Mouse (Mus musculus) neural tube, embryonic 13.5 days (tissue): Measurements from ENCODE around the gene Scrg1. TPM values are rescaled to one million over a fixed set of nuclear protein-coding genes. Genes with fewer than 3 reads are reported as not detected.

Experiments
- ATAC-seq: fragments of 200-750 bp; cut with Nextera tagmentation; 2 replicates; pipeline ENCODE4 v1.8.0; 2017; ENCODE audit warnings: low read depth, mild to moderate bottlenecking, moderate TSS enrichment, moderate library complexity
- H3K27ac ChIP-seq: fragments of 300-500 bp; sonication (generic); replicated peaks from 2 replicates; pipeline ENCODE4 v1.5.1; 2015; ENCODE audit warnings: moderate library complexity, mild to moderate bottlenecking, inconsistent platforms
- H3K27me3 ChIP-seq: fragments of 300-500 bp; sonication (generic); 2 replicates; pipeline ENCODE4 v1.6.1; 2015; ENCODE audit warnings: mild to moderate bottlenecking, inconsistent platforms
- H3K36me3 ChIP-seq: fragments of 300-500 bp; sonication (generic); 2 replicates; pipeline ENCODE4 v1.6.1; 2015; ENCODE audit warnings: mild to moderate bottlenecking, inconsistent platforms
- H3K4me1 ChIP-seq: fragments of 300-500 bp; sonication (generic); replicated peaks from 2 replicates; pipeline ENCODE4 v1.6.1; 2015; ENCODE audit warnings: inconsistent platforms
- H3K4me2 ChIP-seq: fragments of 300-500 bp; sonication (generic); 2 replicates; pipeline ENCODE4 v1.6.1; 2015; ENCODE audit warnings: inconsistent platforms, mild to moderate bottlenecking, moderate library complexity
- H3K4me3 ChIP-seq: fragments of 300-500 bp; sonication (generic); 2 replicates; pipeline ENCODE4 v1.5.1; 2015; ENCODE audit warnings: mild to moderate bottlenecking, inconsistent platforms
- H3K9ac ChIP-seq: fragments of 300-500 bp; sonication (generic); 2 replicates; pipeline ENCODE4 v1.6.1; 2015; ENCODE audit warnings: moderate library complexity, mild to moderate bottlenecking, inconsistent platforms
- H3K9me3 ChIP-seq: fragments of 300-500 bp; sonication (generic); 2 replicates; pipeline ENCODE4 v1.6.1; 2016; ENCODE audit warnings: inconsistent platforms
- WGBS: fragments of 180-500 bp; shearing (Covaris S2); methylation state at CpG from one replicate; pipeline ENCODE4 v1.1.7; 2015; 5-methylcytosine and 5-hydroxymethylcytosine counted together
- polyA plus RNA-seq: library from polyadenylated mRNA; unstranded; fragments of >200 nt; fragmentation: Nextera tagmentation; extraction: Ambion mirVana; gene quantifications from 2 replicates; pipeline ENCODE4 v1.2.1, GENCODE M21; 2015

The Scrg1 gene
- 2.3 and 2.9 TPM in 2 replicates for polyA plus RNA-seq

DNA sequence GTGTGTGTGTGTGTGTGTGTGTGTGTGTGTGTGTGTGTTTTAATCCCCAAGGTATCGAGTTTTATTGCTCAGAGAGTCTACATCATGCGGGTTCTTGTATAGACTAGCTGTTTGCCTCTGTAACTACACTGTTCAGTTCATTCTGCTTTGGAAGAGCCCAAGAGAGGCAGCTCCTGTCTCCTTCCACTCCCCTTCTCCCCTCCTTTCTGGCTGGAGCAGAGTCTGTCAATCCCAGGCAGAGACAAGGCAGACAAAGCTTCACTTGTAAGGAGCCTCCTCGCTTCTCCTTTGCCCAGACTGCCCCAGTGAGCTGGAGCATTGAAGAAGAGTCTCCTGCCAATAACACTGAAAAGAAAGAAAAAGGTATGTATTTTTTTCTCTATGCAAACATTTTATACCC, at the start of gene Scrg1:
Scrg1 (plus strand) TSS at position 159 of the 400 bp plus-strand sequence.
- WGBS, result 76% methylated on average over 3 of the region's 3 CpGs
- no peak within 1 kb of the TSS for H3K4me2 ChIP-seq

DNA sequence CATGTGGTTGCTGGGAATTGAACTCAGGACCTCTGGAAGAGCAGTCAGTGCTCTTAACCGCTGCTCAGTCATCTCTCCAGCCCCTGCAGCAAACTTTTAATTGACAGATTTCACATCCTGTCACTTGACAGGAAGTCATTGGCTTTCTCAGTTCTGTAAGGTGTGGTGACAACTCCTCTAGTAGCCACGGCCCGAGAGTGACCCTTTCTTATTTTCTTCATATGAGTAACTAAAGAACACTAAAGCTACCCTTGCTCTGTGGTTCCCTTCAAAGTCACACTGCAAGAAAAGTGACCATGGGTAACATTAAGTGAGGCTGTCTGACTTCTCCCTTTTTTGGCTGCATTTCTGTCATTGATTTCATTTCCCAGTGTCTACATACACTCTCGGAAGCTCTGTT, 49.4 kb upstream of the Scrg1 start:
- no peak overlapping the region for H3K9ac ChIP-seq
- no peak for ATAC-seq
- no peak overlapping the region for H3K4me2 ChIP-seq
- peaks cover 27% of the 10 kb centered on the region for H3K4me1 ChIP-seq
- H3K27me3 ChIP-seq, result peaks cover 47% of the 10 kb centered on the region
- H3K9me3 ChIP-seq, result no peaks in the 10 kb centered on the region
- no peaks in the 10 kb centered on the region for H3K36me3 ChIP-seq
- H3K4me3 ChIP-seq, result no peak overlapping the region
- no peak overlapping the region for H3K27ac ChIP-seq
- 88% methylated on average over 4 of the region's 4 CpGs for WGBS

More for the DNA sequence above, at the start of gene Scrg1:
- H3K27me3 ChIP-seq, result no peaks in the 10 kb centered on the region
- H3K4me3 ChIP-seq, result no peak within 1 kb of the TSS
- no peaks in the 10 kb centered on the region for H3K36me3 ChIP-seq
- ATAC-seq, result no peak
- H3K27ac ChIP-seq, result no peak within 1 kb of the TSS
- H3K9ac ChIP-seq, result no peak within 1 kb of the TSS
- H3K4me1 ChIP-seq, result no peaks in the 10 kb centered on the region
- no peaks in the 10 kb centered on the region for H3K9me3 ChIP-seq

DNA sequence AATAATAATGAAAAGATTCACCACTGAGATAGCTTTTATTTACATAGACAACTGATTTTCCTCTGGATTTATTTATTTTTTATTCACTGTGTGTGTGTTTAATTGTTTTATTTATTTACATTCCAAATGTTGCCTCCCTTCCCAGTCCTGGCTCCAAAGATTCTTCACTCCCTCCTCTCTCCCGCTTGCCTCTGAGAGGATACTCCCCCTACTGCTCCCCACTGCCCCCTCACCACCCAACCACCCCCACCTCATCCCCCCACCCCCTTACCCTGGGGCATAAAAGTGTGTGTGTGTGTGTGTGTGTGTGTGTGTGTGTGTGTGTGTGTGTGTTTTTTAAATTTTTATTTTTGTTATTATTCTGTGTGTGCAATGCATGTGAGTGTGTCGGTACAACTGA, 46.4 kb upstream of the Scrg1 start:
- peaks cover 59% of the 10 kb centered on the region for H3K27me3 ChIP-seq
- no peak; the same call in 1 of the 2 replicates for ATAC-seq
- H3K4me1 ChIP-seq, result peaks cover 19% of the 10 kb centered on the region
- no peaks in the 10 kb centered on the region for H3K9me3 ChIP-seq
- no peaks in the 10 kb centered on the region for H3K36me3 ChIP-seq
- no peak overlapping the region for H3K27ac ChIP-seq
- 66% methylated on average over 2 of the region's 2 CpGs for WGBS
- H3K4me3 ChIP-seq, result no peak overlapping the region
- no peak overlapping the region for H3K4me2 ChIP-seq
- no peak overlapping the region for H3K9ac ChIP-seq

DNA sequence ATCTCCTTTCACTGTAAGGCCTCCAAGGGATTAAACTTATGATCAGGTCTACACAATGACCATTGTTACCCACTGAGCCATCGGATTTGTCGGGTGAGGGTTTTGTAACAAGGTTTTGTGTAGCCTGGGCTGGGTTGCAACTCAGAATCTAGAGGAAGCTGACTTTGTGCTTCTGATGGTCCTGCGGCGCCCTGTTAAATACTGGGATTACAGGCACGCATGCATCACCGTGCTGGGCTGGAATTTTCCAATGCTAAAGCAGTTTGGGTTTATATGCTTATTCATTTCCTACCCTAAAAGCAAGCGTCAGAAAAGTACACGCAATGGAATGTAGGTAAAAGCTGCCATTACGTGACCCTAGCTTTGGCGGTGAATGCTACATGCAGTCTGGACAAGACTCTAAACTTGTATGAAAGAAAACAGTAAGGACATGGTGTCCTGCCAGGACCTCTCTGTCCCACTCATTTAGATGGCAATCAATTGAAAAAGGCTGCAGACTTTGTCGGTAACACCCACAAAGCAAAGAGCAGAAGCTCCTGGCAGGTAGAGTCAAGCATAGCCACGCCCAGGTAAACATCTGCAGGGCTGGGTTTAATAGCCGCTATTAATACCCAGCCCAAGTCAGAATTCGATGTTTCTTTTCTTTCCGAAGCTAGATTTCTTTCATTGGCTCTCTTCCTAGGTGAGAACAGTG, 45.8 kb upstream of the Scrg1 start:
- H3K9me3 ChIP-seq, result no peaks in the 10 kb centered on the region
- H3K4me3 ChIP-seq, result peak overlapping the region; percentile 17; the same call in 1 of the 2 replicates
- H3K4me2 ChIP-seq, result peak overlapping the region; percentile 51
- H3K27me3 ChIP-seq, result peaks cover 59% of the 10 kb centered on the region
- H3K27ac ChIP-seq, result no peak overlapping the region
- peak overlapping the region; percentile 41; the same call in 1 of the 2 replicates for H3K9ac ChIP-seq
- H3K36me3 ChIP-seq, result no peaks in the 10 kb centered on the region
- H3K4me1 ChIP-seq, result peaks cover 17% of the 10 kb centered on the region
- WGBS, result 25% methylated on average over 15 of the region's 15 CpGs
- no peak for ATAC-seq

DNA sequence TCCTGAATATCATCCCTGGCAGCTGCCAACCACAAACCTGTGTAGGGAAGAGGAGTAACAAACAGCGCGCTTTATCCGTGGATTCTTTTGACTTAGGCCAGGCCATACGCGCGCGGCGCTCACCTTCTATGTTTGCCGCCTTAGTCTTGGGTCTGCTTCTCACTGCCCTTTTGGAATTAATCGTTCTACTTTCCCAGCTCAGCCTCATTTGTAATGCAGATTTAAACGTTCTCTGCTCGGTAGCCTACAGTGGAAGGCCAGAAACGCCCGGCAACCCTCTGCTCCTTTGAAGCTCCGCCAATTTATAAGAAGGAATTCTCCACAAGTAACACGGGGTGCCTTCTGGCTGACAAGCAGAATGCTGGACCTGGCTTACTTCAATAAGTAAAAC, 45.3 kb upstream of the Scrg1 start:
- peak overlapping the region; percentile 41; the same call in 1 of the 2 replicates for H3K9ac ChIP-seq
- ATAC-seq, result peak; percentile 61; the same call in 1 of the 2 replicates
- H3K27ac ChIP-seq, result no peak overlapping the region
- H3K4me1 ChIP-seq, result peaks cover 12% of the 10 kb centered on the region
- peaks cover 54% of the 10 kb centered on the region for H3K27me3 ChIP-seq
- peak overlapping the region; percentile 17; the same call in 1 of the 2 replicates for H3K4me3 ChIP-seq
- no peaks in the 10 kb centered on the region for H3K9me3 ChIP-seq
- 2% methylated on average over 16 of the region's 16 CpGs for WGBS
- peak overlapping the region; percentile 51 for H3K4me2 ChIP-seq
- H3K36me3 ChIP-seq, result no peaks in the 10 kb centered on the region

DNA sequence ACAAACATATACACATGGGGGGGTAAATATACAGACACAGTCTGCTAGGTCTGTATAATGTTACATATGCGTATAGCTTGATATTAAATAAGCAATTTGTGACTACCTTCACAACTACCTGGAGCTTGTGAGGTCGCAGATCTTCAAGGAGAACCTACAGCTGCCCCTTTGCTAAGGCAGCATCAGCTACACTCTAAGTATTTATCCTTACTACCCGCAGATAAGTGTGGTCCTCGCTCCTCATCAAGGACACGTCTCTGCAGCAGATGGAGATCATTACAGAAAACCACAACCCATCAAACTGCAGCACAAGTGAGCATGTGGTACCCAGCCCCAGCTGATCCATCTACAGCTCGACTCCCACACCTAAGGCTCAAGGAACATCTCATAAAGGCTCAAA, 44.4 kb upstream of the Scrg1 start:
- Histone ChIP-seq H3K27ac (no peak overlapping the region), H3K4me1 (peaks cover 11% of the 10 kb centered on the region), H3K27me3 (peaks cover 51% of the 10 kb centered on the region), H3K36me3 (no peaks in the 10 kb centered on the region), H3K9ac (no peak overlapping the region), H3K4me3 (no peak overlapping the region), H3K4me2 (no peak overlapping the region), H3K9me3 (no peaks in the 10 kb centered on the region)
- ATAC-seq, result no peak
- WGBS, result 84% methylated on average over 6 of the region's 6 CpGs

DNA sequence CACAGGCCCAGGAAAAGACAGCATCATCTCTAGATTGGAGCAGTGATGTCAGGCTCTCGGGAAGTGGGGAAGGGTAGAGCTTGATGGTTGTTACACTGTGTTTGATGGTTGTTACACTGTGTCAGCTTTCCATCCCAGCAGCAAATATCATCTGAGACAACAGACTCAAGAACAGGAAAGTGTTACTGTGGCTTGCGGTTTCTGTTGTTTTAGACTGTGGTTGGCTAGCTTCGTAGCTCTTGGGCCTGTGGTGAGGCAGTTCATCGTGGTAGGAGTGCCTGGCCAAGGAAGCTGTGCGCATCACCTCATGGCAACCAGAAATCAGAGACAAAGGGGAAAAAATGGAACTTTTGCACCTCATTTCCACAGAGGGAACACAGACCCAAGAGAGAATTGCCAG, 38.9 kb upstream of the Scrg1 start:
- H3K9me3 ChIP-seq, result no peaks in the 10 kb centered on the region
- H3K36me3 ChIP-seq, result no peaks in the 10 kb centered on the region
- ATAC-seq, result no peak
- H3K27me3 ChIP-seq, result peaks cover 7% of the 10 kb centered on the region
- H3K4me1 ChIP-seq, result no peaks in the 10 kb centered on the region
- H3K4me2 ChIP-seq, result no peak overlapping the region
- WGBS, result 96% methylated on average over 5 of the region's 5 CpGs
- H3K27ac ChIP-seq, result no peak overlapping the region
- no peak overlapping the region for H3K4me3 ChIP-seq
- H3K9ac ChIP-seq, result no peak overlapping the region

DNA sequence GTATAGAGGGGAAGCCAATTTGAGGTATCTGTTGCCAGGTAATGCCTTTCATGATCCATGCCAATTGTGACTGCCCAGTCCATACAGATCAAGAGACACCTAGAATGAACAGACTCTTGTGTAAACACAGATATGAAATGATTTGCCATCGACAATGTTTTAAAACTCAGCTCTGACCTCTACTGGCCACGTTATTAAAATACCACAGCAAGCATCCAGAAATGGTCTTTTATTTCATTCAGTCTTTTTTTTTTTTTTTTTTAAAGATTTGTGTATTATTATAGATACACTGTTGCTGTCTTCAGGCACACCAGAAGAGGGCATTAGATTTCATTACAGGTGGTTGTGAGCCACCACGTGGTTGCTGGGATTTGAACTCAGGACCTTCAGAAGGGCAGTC, 29.6 kb upstream of the Scrg1 start:
- no peaks in the 10 kb centered on the region for H3K9me3 ChIP-seq
- 23% methylated on average over 3 of the region's 3 CpGs for WGBS
- ATAC-seq, result no peak

DNA sequence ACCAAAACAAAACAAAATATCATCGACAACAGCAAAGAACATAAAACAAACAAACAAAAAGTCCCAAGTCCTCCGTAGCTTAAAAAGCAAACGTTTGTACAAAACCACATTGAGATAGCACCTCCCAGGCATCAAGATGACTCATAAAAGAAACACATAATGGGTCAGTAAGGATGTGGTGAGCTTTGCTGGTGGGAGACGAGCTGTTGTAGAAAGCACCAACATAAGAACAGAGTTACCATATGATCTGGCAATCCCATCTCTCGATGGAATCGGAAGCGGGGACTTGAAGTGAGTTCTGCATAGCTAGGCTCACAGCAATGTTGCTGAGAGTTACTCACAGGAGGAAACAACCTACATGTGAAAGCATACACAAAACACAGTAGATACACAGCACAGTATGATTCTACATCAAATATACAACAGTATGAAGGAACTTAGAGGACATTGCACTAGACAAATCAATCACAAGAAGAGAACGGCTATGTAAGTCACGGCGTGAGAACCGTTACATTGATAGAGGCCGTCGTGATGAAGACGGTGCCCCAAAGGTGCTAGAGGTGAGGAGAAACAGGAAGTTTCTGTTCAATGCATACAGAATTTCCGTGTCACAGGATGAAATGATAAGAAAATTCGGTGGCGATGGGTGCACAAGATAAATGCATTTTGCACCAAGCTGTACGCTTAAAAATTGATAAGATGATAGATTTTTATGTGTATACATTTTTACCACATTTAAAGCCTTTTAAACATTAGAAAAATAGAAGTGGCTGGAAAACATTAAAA, 27.9 kb upstream of the Scrg1 start:
- no peak overlapping the region for H3K4me3 ChIP-seq
- whole genome bisulfite sequencing, result 77% methylated on average over 18 of the region's 18 CpGs
- ATAC-seq, result no peak
- 0 out of 2 replicates have a peak, but pooled peaks cover 5% of the 10 kb centered on the region for H3K27me3 ChIP-seq
- no peak overlapping the region for H3K27ac ChIP-seq
- no peak overlapping the region for H3K9ac ChIP-seq
- no peaks in the 10 kb centered on the region for H3K9me3 ChIP-seq
- H3K4me1 ChIP-seq, result 0 out of 2 replicates have a peak, but pooled peaks cover 3% of the 10 kb centered on the region
- H3K4me2 ChIP-seq, result no peak overlapping the region
- H3K36me3 ChIP-seq, result no peaks in the 10 kb centered on the region

More for the DNA sequence above, 29.6 kb upstream of the Scrg1 start:
- H3K4me3 ChIP-seq, result no peak overlapping the region
- no peak overlapping the region for H3K27ac ChIP-seq
- 0 out of 2 replicates have a peak, but pooled peaks cover 5% of the 10 kb centered on the region for H3K27me3 ChIP-seq
- no peak overlapping the region for H3K4me2 ChIP-seq
- 0 out of 2 replicates have a peak, but pooled peaks cover 3% of the 10 kb centered on the region for H3K4me1 ChIP-seq
- no peak overlapping the region for H3K9ac ChIP-seq
- H3K36me3 ChIP-seq, result no peaks in the 10 kb centered on the region

DNA sequence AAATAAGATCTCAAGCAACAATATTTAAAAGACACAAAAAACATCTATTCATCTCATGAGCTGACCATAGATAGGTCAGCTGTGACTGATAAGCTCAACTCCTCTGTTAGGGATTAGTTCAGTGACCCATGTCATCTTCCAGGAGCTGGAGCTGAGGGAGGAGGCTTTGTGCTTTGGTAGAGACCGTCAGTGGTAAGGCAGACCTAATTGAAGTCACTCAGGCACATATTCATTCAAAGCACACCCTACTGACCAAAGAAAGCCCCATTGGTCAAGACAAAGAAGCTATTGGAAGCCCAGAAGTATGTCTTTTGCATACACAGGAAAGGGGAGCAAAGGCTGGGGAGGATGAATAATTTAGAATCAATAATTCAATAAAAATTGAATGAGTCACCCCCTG, 27.2 kb upstream of the Scrg1 start:
- 0 out of 2 replicates have a peak, but pooled peaks cover 5% of the 10 kb centered on the region for H3K27me3 ChIP-seq
- ATAC-seq, result no peak
- WGBS, result 7% methylated on average over 1 of the region's 1 CpGs
- H3K9me3 ChIP-seq, result no peaks in the 10 kb centered on the region
- H3K4me3 ChIP-seq, result no peak overlapping the region
- H3K36me3 ChIP-seq, result no peaks in the 10 kb centered on the region
- no peak overlapping the region for H3K4me2 ChIP-seq
- no peak overlapping the region for H3K9ac ChIP-seq
- 0 out of 2 replicates have a peak, but pooled peaks cover 3% of the 10 kb centered on the region for H3K4me1 ChIP-seq
- H3K27ac ChIP-seq, result no peak overlapping the region

DNA sequence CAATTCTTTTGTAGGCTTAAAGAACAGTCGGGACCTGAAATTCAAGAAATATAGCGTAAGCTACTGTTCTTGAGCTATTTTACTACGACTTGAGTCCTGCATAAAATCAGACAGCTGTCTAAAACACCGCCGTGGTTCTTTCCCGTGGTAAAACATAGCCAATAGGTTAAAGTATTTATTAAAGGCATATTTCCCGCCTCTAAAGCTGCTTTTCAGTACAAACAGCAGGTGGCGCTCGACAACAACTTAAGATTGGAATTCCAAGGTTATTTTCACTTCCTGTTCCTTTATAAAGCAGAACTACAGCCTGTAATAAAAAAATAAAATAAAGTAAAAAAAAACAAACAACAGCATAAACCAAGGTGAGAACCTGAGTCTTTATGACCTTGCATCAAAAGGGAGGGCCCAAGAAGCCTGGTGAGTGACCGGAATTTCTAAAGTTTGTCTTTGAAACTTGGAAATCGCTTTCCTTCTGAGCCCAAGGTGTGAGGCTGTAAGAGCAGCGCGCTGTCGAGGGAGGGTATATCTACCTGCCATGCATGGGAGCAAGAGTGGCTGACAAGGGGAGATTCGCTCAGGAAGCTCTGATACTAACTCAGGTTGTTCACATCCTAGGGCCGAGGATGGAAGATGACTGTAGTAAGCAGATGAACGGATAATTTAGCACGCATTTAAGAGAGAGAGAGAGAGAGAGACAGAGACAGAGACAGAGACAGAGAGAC, 26.4 kb upstream of the Scrg1 start:
- Histone ChIP-seq H3K9ac (no peak overlapping the region), H3K36me3 (no peaks in the 10 kb centered on the region), H3K4me2 (peak overlapping the region; percentile 25; the same call in 1 of the 2 replicates), H3K4me1 (0 out of 2 replicates have a peak, but pooled peaks cover 3% of the 10 kb centered on the region), H3K4me3 (no peak overlapping the region), H3K9me3 (no peaks in the 10 kb centered on the region), H3K27me3 (0 out of 2 replicates have a peak, but pooled peaks cover 5% of the 10 kb centered on the region), H3K27ac (no peak overlapping the region)
- 39% methylated on average over 18 of the region's 18 CpGs for WGBS
- ATAC-seq, result 0 out of 2 replicates have a peak, but pooled peaks have one; percentile 42
